Mouse (Mus musculus) kidney, adult 2 months (tissue): ENCODE data around the gene Zfp110.

Source experiments
- CTCF ChIP-seq: fragments of 200-500 bp; conservative IDR thresholded peaks from 2 replicates; pipeline ENCODE4 v1.5.1; 2011; ENCODE audit warnings: low read depth, mild to moderate bottlenecking, control low read depth, low read length, moderate library complexity, mixed read lengths; ENCODE audit not compliant: insufficient read depth, insufficient read length
- POLR2A ChIP-seq: fragments of 200-500 bp; IDR thresholded peaks from one replicate; pipeline ENCODE4 v1.6.1; 2011; ENCODE audit warnings: low read depth, low read length, control low read depth

DNA sequence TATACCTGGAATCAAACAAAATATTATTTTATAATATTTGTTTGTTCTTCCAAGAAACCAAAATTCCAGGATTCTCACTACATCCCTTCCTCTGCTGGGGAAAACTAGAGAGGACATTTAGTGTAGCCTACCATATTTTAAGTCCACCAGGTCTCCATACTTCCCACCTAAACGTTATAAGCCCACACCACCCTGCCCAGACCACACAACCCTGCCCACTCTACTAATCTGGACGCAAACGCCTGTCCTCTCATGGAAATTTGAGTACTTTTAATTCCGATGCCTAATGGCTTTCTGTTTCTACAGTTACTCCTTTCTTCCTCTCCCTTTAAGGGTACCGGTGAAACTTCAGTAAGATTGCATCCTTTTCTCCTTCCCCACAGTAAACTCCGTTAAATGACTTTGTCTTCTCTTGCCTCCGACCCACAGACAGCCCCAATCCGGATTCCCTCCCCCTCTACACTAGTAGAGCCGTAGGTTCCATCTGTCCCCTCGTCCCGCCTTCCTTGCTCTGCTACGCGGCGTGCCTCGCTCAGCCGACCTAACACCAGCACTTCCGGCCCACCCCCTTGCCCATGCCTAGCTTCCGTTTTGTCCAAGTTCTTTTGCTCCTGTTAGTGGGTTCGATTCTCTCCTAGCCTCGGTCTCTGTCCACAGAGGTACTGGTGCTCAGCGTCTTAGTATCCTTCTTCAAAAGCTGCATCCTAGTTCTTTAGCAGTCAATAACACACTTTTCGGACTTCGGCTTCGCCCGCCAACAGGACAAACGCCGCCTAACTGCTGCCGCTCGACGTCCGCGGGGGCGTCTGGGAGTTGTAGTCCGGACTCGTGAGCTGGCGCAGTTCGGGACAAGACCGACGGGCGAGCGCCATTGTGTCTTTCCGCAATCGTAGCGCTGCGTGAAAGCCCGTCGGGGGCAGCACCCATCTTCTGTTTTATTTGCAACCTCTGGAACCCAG lies at the start of gene Zfp110:
- TF ChIP-seq CTCF (no peak), POLR2A (peak; percentile 64)
